Mouse (Mus musculus): Measurements from ENCODE around the gene Zmynd19. TPM values are rescaled to one million over a fixed set of nuclear protein-coding genes. Genes with fewer than 3 reads are reported as not detected.

The Zmynd19 gene
- polyA plus RNA-seq, 1 experiment from 2014 or later: 16.1 TPM

Small RNAs within 50 kb of the gene (microRNA-seq; reads per million reads assigned to microRNA genes)
- gene Gm22875 (ENCODE audit: borderline number of aligned reads): not detected

Other genes starting within 250 kb of the Zmynd19 start
- gene Cacna1b, start 186.6 kb upstream of the Zmynd19 start, polyA plus RNA-seq (2015; fragmentation: Nextera tagmentation; extraction: Ambion mirVana): 0.46 and 0.48 TPM in 2 replicates
- 50.4 and 53.6 TPM in 2 replicates for gene Ehmt1, start 30.2 kb upstream of the Zmynd19 start, polyA plus RNA-seq (2015; fragmentation: Nextera tagmentation; extraction: Ambion mirVana)
- gene Arrdc1, start 14.5 kb upstream of the Zmynd19 start, polyA plus RNA-seq (2015; fragmentation: Nextera tagmentation; extraction: Ambion mirVana): 67.1 and 67.9 TPM in 2 replicates
- gene Dph7, start 12.6 kb downstream of the Zmynd19 start, polyA plus RNA-seq (2015; fragmentation: Nextera tagmentation; extraction: Ambion mirVana): 25.1 and 27.9 TPM in 2 replicates
- 175 and 188 TPM in 2 replicates for gene Mrpl41, start 25.3 kb downstream of the Zmynd19 start, polyA plus RNA-seq (2015; fragmentation: Nextera tagmentation; extraction: Ambion mirVana)
- 14.1 and 19.8 TPM in 2 replicates for gene Pnpla7, start 26.2 kb downstream of the Zmynd19 start, polyA plus RNA-seq (2015; fragmentation: Nextera tagmentation; extraction: Ambion mirVana)
- 14.3 and 16.5 TPM in 2 replicates for gene Nsmf, start 104.6 kb downstream of the Zmynd19 start, polyA plus RNA-seq (2015; fragmentation: Nextera tagmentation; extraction: Ambion mirVana)
- 0.16 and 0.26 TPM in 2 replicates for gene Entpd8, start 130.5 kb downstream of the Zmynd19 start, polyA plus RNA-seq (2015; fragmentation: Nextera tagmentation; extraction: Ambion mirVana)
- gene Noxa1, start 145.4 kb downstream of the Zmynd19 start, polyA plus RNA-seq (2015; fragmentation: Nextera tagmentation; extraction: Ambion mirVana): 0.27 and 0.39 TPM in 2 replicates
- 9.5 TPM in 2 replicates for gene Nrarp, start 231.0 kb downstream of the Zmynd19 start, polyA plus RNA-seq (2015; fragmentation: Nextera tagmentation; extraction: Ambion mirVana)
- 23.5 and 25.6 TPM in 2 replicates for gene Tor4a, start 247.1 kb downstream of the Zmynd19 start, polyA plus RNA-seq (2015; fragmentation: Nextera tagmentation; extraction: Ambion mirVana)